Mouse (Mus musculus) kidney, embryonic 16.5 days (tissue): ENCODE measurements around the gene Desi2. TPM values are rescaled to one million over a fixed set of nuclear protein-coding genes. Genes with fewer than 3 reads are reported as not detected.
A peak's percentile ranks its signal among the peaks of the same experiment; 100 is the strongest.
"Not testable (repeated sequence)": the region's sequence is repeated elsewhere in the genome, so short reads cannot be mapped to it uniquely, and the experiment has no call there.

Source experiments
- ATAC-seq: fragments of 200-750 bp; cut with Nextera tagmentation; 2 replicates; pipeline ENCODE4 v1.8.0; 2017; ENCODE audit warnings: moderate TSS enrichment; ENCODE audit not compliant: low FRiP score, low TSS enrichment
- H3K27ac ChIP-seq: fragments of 300-500 bp; sonication (generic); 2 replicates; pipeline ENCODE4 v1.5.1; 2014; ENCODE audit warnings: low read length
- H3K27me3 ChIP-seq: fragments of 300-500 bp; sonication (generic); 2 replicates; pipeline ENCODE4 v1.6.1; 2014; ENCODE audit warnings: low read length, control low read depth, mixed read lengths; ENCODE audit not compliant: insufficient read depth
- H3K36me3 ChIP-seq: fragments of 300-500 bp; sonication (generic); 2 replicates; pipeline ENCODE4 v1.6.1; 2014; ENCODE audit warnings: low read length, control low read depth, mixed read lengths; ENCODE audit not compliant: insufficient read depth
- H3K4me1 ChIP-seq: fragments of 300-500 bp; sonication (generic); 2 replicates; pipeline ENCODE4 v1.6.1; 2014; ENCODE audit warnings: low read length, control low read depth, mixed read lengths; ENCODE audit not compliant: insufficient read depth
- H3K4me2 ChIP-seq: fragments of 300-500 bp; sonication (generic); replicated peaks from 2 replicates; pipeline ENCODE4 v1.6.1; 2014; ENCODE audit warnings: low read depth, low read length
- H3K4me3 ChIP-seq: fragments of 300-500 bp; sonication (generic); 2 replicates; pipeline ENCODE4 v1.5.1; 2014; ENCODE audit warnings: mild to moderate bottlenecking, low read length
- H3K9ac ChIP-seq: fragments of 300-500 bp; sonication (generic); replicated peaks from 2 replicates; pipeline ENCODE4 v1.6.1; 2014; ENCODE audit warnings: low read length
- H3K9me3 ChIP-seq: fragments of 300-500 bp; sonication (generic); 2 replicates; pipeline ENCODE4 v1.6.1; 2016; ENCODE audit warnings: low read length, control low read depth
- WGBS: fragments of 180-500 bp; shearing (Covaris S2); extraction: QIAGEN DNeasy Blood & Tissue Kit; methylation state at CpG from one replicate; pipeline ENCODE4 v1.1.7; 2014; 5-methylcytosine and 5-hydroxymethylcytosine counted together
- polyA plus RNA-seq: library from polyadenylated mRNA; unstranded; fragments of >200 nt; fragmentation: Nextera tagmentation; extraction: Ambion mirVana; gene quantifications from 2 replicates; pipeline ENCODE4 v1.2.1, GENCODE M21; 2015

Desi2 gene
- polyA plus RNA-seq, 1 experiment from 2014 or later: 18.5 TPM

GRCm38 (mm10) chr1:178283946-178284720, 96.9 kb downstream of the Desi2 start:
- no peak for ATAC-seq
- H3K9ac ChIP-seq: no peak overlapping the region
- H3K27ac ChIP-seq: no peak overlapping the region
- no peaks in the 10 kb centered on the region for H3K27me3 ChIP-seq
- no peaks in the 10 kb centered on the region for H3K36me3 ChIP-seq
- H3K9me3 ChIP-seq: no peaks in the 10 kb centered on the region
- H3K4me1 ChIP-seq: no peaks in the 10 kb centered on the region
- H3K4me2 ChIP-seq: no peak overlapping the region
- WGBS: 72% methylated on average over 2 of the region's 2 CpGs
- no peak overlapping the region for H3K4me3 ChIP-seq

DNA sequence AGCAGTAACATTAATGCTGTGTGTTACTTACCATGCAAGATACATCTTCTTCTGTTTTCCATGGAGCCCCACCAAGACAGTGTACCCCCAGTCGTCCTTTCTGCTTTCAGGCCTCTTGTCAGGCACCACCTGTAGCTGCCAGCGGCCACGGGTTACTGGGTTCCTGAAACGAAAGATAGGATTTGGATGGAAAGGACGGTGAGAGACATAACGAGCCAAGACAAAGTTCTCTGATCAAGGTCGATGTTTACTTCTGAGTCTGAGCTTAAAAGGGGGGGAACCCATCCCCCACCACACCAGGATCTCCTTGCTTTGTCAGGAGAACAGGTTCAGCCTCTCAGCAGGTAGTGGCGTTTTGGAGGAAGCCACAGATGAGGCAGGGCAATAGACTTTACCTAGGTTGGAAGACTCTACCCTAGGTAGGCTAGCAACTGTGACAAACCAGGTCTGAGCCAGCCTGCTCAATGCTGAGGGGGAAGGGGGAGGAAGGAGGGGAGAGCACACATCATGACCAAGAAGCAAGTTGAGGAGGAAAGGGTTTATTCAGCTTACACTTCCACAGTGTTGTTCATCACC, 100.5 kb downstream of the Desi2 start:
- no peak for ATAC-seq
- H3K9ac ChIP-seq: no peak overlapping the region
- WGBS: 75% methylated on average over 8 of the region's 8 CpGs

DNA sequence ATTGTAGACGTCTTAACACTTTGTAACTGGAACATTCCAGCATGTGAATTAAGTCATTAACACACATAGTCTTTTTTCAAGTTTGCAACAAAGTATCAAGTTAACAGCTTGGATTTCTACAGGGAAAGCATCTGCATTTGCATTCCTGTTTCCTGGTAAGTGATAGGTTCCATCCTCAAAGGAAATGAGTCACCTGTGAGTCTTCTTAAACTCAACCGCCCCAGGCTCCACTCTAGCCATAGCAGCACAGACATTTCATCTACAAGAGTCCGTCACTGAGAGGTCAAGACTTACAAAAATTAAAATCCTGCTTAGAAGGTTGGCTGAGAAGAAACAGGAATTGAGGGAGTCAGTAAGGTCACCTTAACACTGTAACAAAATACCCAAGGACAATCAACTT, 104.5 kb downstream of the Desi2 start:
- no peak for ATAC-seq
- Histone ChIP-seq H3K27me3 (no peaks in the 10 kb centered on the region), H3K27ac (no peak overlapping the region), H3K36me3 (no peaks in the 10 kb centered on the region), H3K4me1 (no peaks in the 10 kb centered on the region), H3K9me3 (no peaks in the 10 kb centered on the region), H3K9ac (no peak overlapping the region), H3K4me3 (no peak overlapping the region), H3K4me2 (no peak overlapping the region)
- 66% methylated on average over 3 of the region's 3 CpGs for WGBS

More for the DNA sequence above, 100.5 kb downstream of the Desi2 start:
- H3K4me1 ChIP-seq: no peaks in the 10 kb centered on the region
- H3K27ac ChIP-seq: no peak overlapping the region
- H3K4me2 ChIP-seq: no peak overlapping the region
- H3K36me3 ChIP-seq: no peaks in the 10 kb centered on the region
- H3K4me3 ChIP-seq: no peak overlapping the region
- H3K9me3 ChIP-seq: no peaks in the 10 kb centered on the region
- H3K27me3 ChIP-seq: no peaks in the 10 kb centered on the region

DNA sequence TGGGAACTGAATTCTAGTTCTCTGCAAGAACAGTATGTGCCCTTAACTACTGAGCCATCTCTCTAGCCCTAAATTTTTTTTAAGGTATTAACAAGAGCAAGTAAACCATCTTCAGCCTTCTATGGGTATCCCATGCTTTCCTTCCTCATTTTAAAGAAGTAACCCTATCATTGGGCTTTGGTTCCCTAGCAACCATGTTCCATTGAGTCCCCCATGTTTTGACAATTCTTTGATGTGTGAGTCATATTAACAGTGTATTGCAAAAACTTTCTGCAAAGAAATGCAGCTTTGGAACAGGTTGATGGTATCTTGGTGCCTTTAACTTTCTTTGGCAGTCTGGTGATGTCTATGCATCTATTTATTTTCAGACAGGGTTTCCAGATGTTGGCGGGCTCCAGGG, 106.8 kb downstream of the Desi2 start:
- Histone ChIP-seq H3K9ac (no peak overlapping the region), H3K4me2 (no peak overlapping the region), H3K4me1 (no peaks in the 10 kb centered on the region), H3K4me3 (no peak overlapping the region), H3K27ac (no peak overlapping the region), H3K9me3 (no peaks in the 10 kb centered on the region), H3K36me3 (no peaks in the 10 kb centered on the region), H3K27me3 (no peaks in the 10 kb centered on the region)
- WGBS: 96% methylated on average over 1 of the region's 1 CpGs
- ATAC-seq: no peak

- not testable (repeated sequence) for H3K4me2 ChIP-seq, H3K4me3 ChIP-seq, H3K36me3 ChIP-seq, H3K27ac ChIP-seq, H3K9ac ChIP-seq, H3K27me3 ChIP-seq, H3K4me1 ChIP-seq, H3K9me3 ChIP-seq, ATAC-seq
- 93% methylated on average over 2 of the region's 2 CpGs for WGBS
Observed at GRCm38 (mm10) chr1:178301261-178301660, 114.0 kb downstream of the Desi2 start.

DNA sequence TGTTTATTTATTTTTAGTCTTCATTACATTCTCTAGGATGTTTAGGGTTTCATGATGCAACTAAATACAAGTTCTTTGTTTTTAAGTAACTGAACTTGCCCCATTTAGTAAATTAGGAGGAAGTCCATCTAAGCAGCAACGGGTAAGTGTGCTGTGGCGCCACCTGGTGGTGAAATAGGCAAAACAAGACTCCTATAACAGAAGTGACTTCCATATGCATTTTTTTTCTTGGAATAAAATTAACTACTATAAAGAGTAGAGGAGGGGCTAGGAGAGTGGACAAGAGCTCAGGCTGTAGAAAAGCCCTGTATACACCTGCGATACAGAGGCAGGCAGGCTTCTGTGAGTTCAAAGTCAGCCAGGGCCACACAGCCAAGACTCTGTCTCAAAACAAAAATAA, 116.2 kb downstream of the Desi2 start:
- H3K36me3 ChIP-seq: no peaks in the 10 kb centered on the region
- H3K4me2 ChIP-seq: no peak overlapping the region
- H3K4me1 ChIP-seq: no peaks in the 10 kb centered on the region
- H3K9ac ChIP-seq: no peak overlapping the region
- no peaks in the 10 kb centered on the region for H3K27me3 ChIP-seq
- peaks cover 9% of the 10 kb centered on the region; the same call in 1 of the 2 replicates for H3K9me3 ChIP-seq
- H3K27ac ChIP-seq: no peak overlapping the region
- peak; percentile 69 for ATAC-seq
- no peak overlapping the region for H3K4me3 ChIP-seq
- 27% methylated on average over 3 of the region's 3 CpGs for WGBS

Other genes starting within 250 kb of the Desi2 start
- gene Catspere2, start 204.0 kb upstream of the Desi2 start, polyA plus RNA-seq: 0.24 and 0.36 TPM in 2 replicates
- 111 and 124 TPM in 2 replicates for gene Cox20, start 131.7 kb downstream of the Desi2 start, polyA plus RNA-seq
- 259 and 263 TPM in 2 replicates for gene Hnrnpu, start 150.4 kb downstream of the Desi2 start, polyA plus RNA-seq
- gene Efcab2, start 218.7 kb downstream of the Desi2 start, polyA plus RNA-seq: 5.1 and 5.3 TPM in 2 replicates